ENCODE assay signal across 8 mouse cellular contexts in genomic region chr15:79192450-79192849, GRCm38 (mm10). TPM values are rescaled to one million over a fixed set of nuclear protein-coding genes. Genes with fewer than 3 reads are reported as not detected.
DNase-seq lines count a peak whose midpoint lies in the region; ATAC-seq and TF ChIP-seq lines count a peak whose summit lies in the region.

No protein-coding gene starts in this region.

- ATAC-seq in forebrain, embryonic 11.5 days (replicated peaks; ENCODE audit: low FRiP score) = peak; percentile 32; the same call in 1 of the 2 replicates
- no peak; the same call in 1 of the 2 replicates for ATAC-seq in hindbrain, postnatal 0 days
- no peak for ATAC-seq in stomach, embryonic 14.5 days (ENCODE audit: insufficient number of reproducible peaks, insufficient read depth, low FRiP score, low read depth)

- H3K27ac ChIP-seq in forebrain, embryonic 11.5 days (ENCODE audit: low read depth, low read length) = peak overlapping the region; percentile 92
- peak overlapping the region; percentile 90 for H3K27ac ChIP-seq in hindbrain, postnatal 0 days
- peak overlapping the region; percentile 10; the same call in 1 of the 2 replicates for H3K27ac ChIP-seq in stomach, embryonic 14.5 days (ENCODE audit: low read length)

- no peak overlapping the region; the same call in 1 of the 2 replicates for H3K4me2 ChIP-seq in forebrain, embryonic 11.5 days (ENCODE audit: low read depth, low read length, severe bottlenecking)
- H3K4me2 ChIP-seq in hindbrain, postnatal 0 days (ENCODE audit: low read depth, low read length) = peak overlapping the region; percentile 30
- H3K4me2 ChIP-seq in stomach, embryonic 14.5 days (replicated peaks; ENCODE audit: low read depth, low read length) = no peak overlapping the region

- H3K4me1 ChIP-seq in forebrain, embryonic 11.5 days (replicated peaks; ENCODE audit: control insufficient read depth, insufficient read depth, low read length) = peaks cover 19% of the 10 kb centered on the region
- H3K4me1 ChIP-seq in hindbrain, postnatal 0 days (ENCODE audit: insufficient read depth, low read length) = peaks cover 17% of the 10 kb centered on the region
- peaks cover 9% of the 10 kb centered on the region; the same call in 1 of the 2 replicates for H3K4me1 ChIP-seq in stomach, embryonic 14.5 days (ENCODE audit: control insufficient read depth, insufficient read depth, low read length)

- TF ChIP-seq CTCF in hindbrain, postnatal 0 days (IDR thresholded peaks at IDR 0.05; ENCODE audit: low read depth) = no peak

- no peaks in the 10 kb centered on the region for H3K36me3 ChIP-seq in forebrain, embryonic 11.5 days (ENCODE audit: control insufficient read depth, insufficient read depth, low read length)
- no peaks in the 10 kb centered on the region for H3K36me3 ChIP-seq in hindbrain, postnatal 0 days (ENCODE audit: insufficient read depth, low read length)
- no peaks in the 10 kb centered on the region for H3K36me3 ChIP-seq in stomach, embryonic 14.5 days (ENCODE audit: control insufficient read depth, insufficient read depth, low read length)

- no peaks in the 10 kb centered on the region for H3K27me3 ChIP-seq in forebrain, embryonic 11.5 days (ENCODE audit: control insufficient read depth, insufficient read depth, low read length)
- H3K27me3 ChIP-seq in hindbrain, postnatal 0 days (ENCODE audit: insufficient read depth, low read length) = no peaks in the 10 kb centered on the region
- H3K27me3 ChIP-seq in stomach, embryonic 14.5 days (ENCODE audit: control insufficient read depth, insufficient read depth, low read length) = no peaks in the 10 kb centered on the region

- H3K9ac ChIP-seq in forebrain, embryonic 11.5 days (ENCODE audit: low read length) = no peak overlapping the region
- H3K9ac ChIP-seq in hindbrain, postnatal 0 days (replicated peaks; ENCODE audit: low read length) = no peak overlapping the region
- no peak overlapping the region for H3K9ac ChIP-seq in stomach, embryonic 14.5 days (replicated peaks; ENCODE audit: low read depth, low read length)

- intact Hi-C loops in left cerebral cortex, postnatal 4 days (cut with DNase I) = no loop called here
- intact Hi-C loops in left cerebral cortex, postnatal 36 days (cut with DNase I) = no loop called here
- intact Hi-C loops in left cerebral cortex, postnatal 14 days (cut with DNase I) = no loop called here

- WGBS in forebrain, embryonic 11.5 days = 83% methylated on average over 6 of the region's 6 CpGs
- WGBS in hindbrain, postnatal 0 days = 55% methylated on average over 6 of the region's 6 CpGs
- 88% methylated on average over 6 of the region's 6 CpGs for WGBS in stomach, embryonic 14.5 days

- H3K9me3 ChIP-seq in forebrain, embryonic 11.5 days (ENCODE audit: control insufficient read depth, low read length) = no peaks in the 10 kb centered on the region
- H3K9me3 ChIP-seq in hindbrain, postnatal 0 days (ENCODE audit: low read length) = no peaks in the 10 kb centered on the region
- no peaks in the 10 kb centered on the region for H3K9me3 ChIP-seq in stomach, embryonic 14.5 days (ENCODE audit: control insufficient read depth, low read depth, low read length)

- H3K4me3 ChIP-seq in forebrain, embryonic 11.5 days (ENCODE audit: low read depth, low read length) = no peak overlapping the region
- no peak overlapping the region for H3K4me3 ChIP-seq in hindbrain, postnatal 0 days (ENCODE audit: low read length)
- H3K4me3 ChIP-seq in stomach, embryonic 14.5 days (ENCODE audit: low read depth, low read length) = no peak overlapping the region

- DNase-seq in left cerebral cortex, postnatal 4 days = peak; percentile 13
- DNase-seq in left cerebral cortex, postnatal 36 days (ENCODE audit: low spot score in 2 of 2) = no peak
- DNase-seq in forebrain, embryonic 11.5 days (ENCODE audit: low spot score) = no peak
- no peak for DNase-seq in hindbrain, postnatal 0 days (ENCODE audit: low spot score)
- DNase-seq in frontal cortex, postnatal 14 days (ENCODE audit: low spot score in 2 of 2) = no peak
- DNase-seq in kidney, adult 18-20 months = no peak
- no peak for DNase-seq in left cerebral cortex, postnatal 14 days (ENCODE audit: low spot score in 2 of 2)

RNA-seq across cellular contexts. Expression of gene Sox10, which starts 27.4 kb away (rescaled TPM):
- total RNA-seq in left cerebral cortex, postnatal 4 days (2021) = 10 to 100 TPM; 16.5 to 18.1 TPM
- 10 to 100 TPM; 29.2 to 29.8 TPM for total RNA-seq in left cerebral cortex, postnatal 36 days (2021)
- polyA plus RNA-seq in forebrain, embryonic 11.5 days (2014; fragmentation: Nextera tagmentation; extraction: Ambion mirVana) = 1.3 and 1.4 TPM in 2 replicates
- 36.2 and 40.3 TPM in 2 replicates for total RNA-seq in hindbrain, postnatal 0 days (2014; rRNA removed)
- 14.2 and 15.2 TPM in 2 replicates for polyA plus RNA-seq in hindbrain, postnatal 0 days (2015; fragmentation: Nextera tagmentation; extraction: Ambion mirVana)
- polyA plus RNA-seq in stomach, embryonic 14.5 days (2014; fragmentation: Nextera tagmentation; extraction: Ambion mirVana) = 16.8 TPM in 2 replicates
- total RNA-seq in left cerebral cortex, postnatal 14 days (2021) = 10 to 100 TPM; 24.0 to 35.5 TPM

RNA-seq across cellular contexts. Expression of gene Pick1, which starts 36.5 kb away (rescaled TPM):
- total RNA-seq in left cerebral cortex, postnatal 4 days (2021) = 10 to 100 TPM; 63.3 to 69.7 TPM
- 10 to 100 TPM; 48.9 to 50.4 TPM for total RNA-seq in left cerebral cortex, postnatal 36 days (2021)
- 29.0 and 32.4 TPM in 2 replicates for polyA plus RNA-seq in forebrain, embryonic 11.5 days (2014; fragmentation: Nextera tagmentation; extraction: Ambion mirVana)
- 59.4 and 68.0 TPM in 2 replicates for total RNA-seq in hindbrain, postnatal 0 days (2014; rRNA removed)
- 67.7 and 70.0 TPM in 2 replicates for polyA plus RNA-seq in hindbrain, postnatal 0 days (2015; fragmentation: Nextera tagmentation; extraction: Ambion mirVana)
- polyA plus RNA-seq in stomach, embryonic 14.5 days (2014; fragmentation: Nextera tagmentation; extraction: Ambion mirVana) = 28.7 and 33.1 TPM in 2 replicates
- 10 to 100 TPM; 52.0 to 56.4 TPM for total RNA-seq in left cerebral cortex, postnatal 14 days (2021)

RNA-seq across cellular contexts. Expression of gene Gm49486, which starts 36.7 kb away (rescaled TPM):
- total RNA-seq in left cerebral cortex, postnatal 4 days (2021) = 1 to 10 TPM; 1.9 to 2.4 TPM
- total RNA-seq in left cerebral cortex, postnatal 36 days (2021) = 1 to 10 TPM in 1 of 2 experiments, under 1 TPM in 1; 0.20 to 1.2 TPM
- polyA plus RNA-seq in forebrain, embryonic 11.5 days (2014; fragmentation: Nextera tagmentation; extraction: Ambion mirVana) = 0.31 and 0.41 TPM in 2 replicates
- 0.61 and 1.7 TPM in 2 replicates for total RNA-seq in hindbrain, postnatal 0 days (2014; rRNA removed)
- polyA plus RNA-seq in hindbrain, postnatal 0 days (2015; fragmentation: Nextera tagmentation; extraction: Ambion mirVana) = 1.5 and 2.1 TPM in 2 replicates
- 0.93 and 1.3 TPM in 2 replicates for polyA plus RNA-seq in stomach, embryonic 14.5 days (2014; fragmentation: Nextera tagmentation; extraction: Ambion mirVana)
- total RNA-seq in left cerebral cortex, postnatal 14 days (2021) = 1 to 10 TPM in 1 of 2 experiments, under 1 TPM in 1; 0.94 to 1.2 TPM

RNA-seq across cellular contexts. Expression of gene 1700088E04Rik, which starts 51.4 kb away (rescaled TPM):
- 10 to 100 TPM; 12.1 to 13.1 TPM for total RNA-seq in left cerebral cortex, postnatal 4 days (2021)
- total RNA-seq in left cerebral cortex, postnatal 36 days (2021) = 10 to 100 TPM; 12.6 to 13.2 TPM
- polyA plus RNA-seq in forebrain, embryonic 11.5 days (2014; fragmentation: Nextera tagmentation; extraction: Ambion mirVana) = 9.3 and 10.6 TPM in 2 replicates
- 6.0 and 10.1 TPM in 2 replicates for total RNA-seq in hindbrain, postnatal 0 days (2014; rRNA removed)
- polyA plus RNA-seq in hindbrain, postnatal 0 days (2015; fragmentation: Nextera tagmentation; extraction: Ambion mirVana) = 18.0 and 21.4 TPM in 2 replicates
- 8.7 TPM in 2 replicates for polyA plus RNA-seq in stomach, embryonic 14.5 days (2014; fragmentation: Nextera tagmentation; extraction: Ambion mirVana)
- total RNA-seq in left cerebral cortex, postnatal 14 days (2021) = 10 to 100 TPM; 10.8 to 13.3 TPM

RNA-seq across cellular contexts. Expression of gene Polr2f, which starts 51.6 kb away (rescaled TPM):
- 100 to 1,000 TPM; 143 to 152 TPM for total RNA-seq in left cerebral cortex, postnatal 4 days (2021)
- 100 to 1,000 TPM in 1 of 2 experiments, 10 to 100 TPM in 1; 95.2 to 109 TPM for total RNA-seq in left cerebral cortex, postnatal 36 days (2021)
- polyA plus RNA-seq in forebrain, embryonic 11.5 days (2014; fragmentation: Nextera tagmentation; extraction: Ambion mirVana) = 378 and 386 TPM in 2 replicates
- 49.9 and 50.1 TPM in 2 replicates for total RNA-seq in hindbrain, postnatal 0 days (2014; rRNA removed)
- polyA plus RNA-seq in hindbrain, postnatal 0 days (2015; fragmentation: Nextera tagmentation; extraction: Ambion mirVana) = 326 and 334 TPM in 2 replicates
- 367 and 376 TPM in 2 replicates for polyA plus RNA-seq in stomach, embryonic 14.5 days (2014; fragmentation: Nextera tagmentation; extraction: Ambion mirVana)
- 100 to 1,000 TPM; 109 to 114 TPM for total RNA-seq in left cerebral cortex, postnatal 14 days (2021)

Comparison
In these comparisons a context has a peak if more than half of its experiments do, and no peak if none do; other contexts are left out.
1. H3K27ac ChIP-seq: peak in every context shown above with its lines; median percentile 92 in forebrain, embryonic 11.5 days; 90 in hindbrain, postnatal 0 days; 10 in stomach, embryonic 14.5 days.